Mouse (Mus musculus) lung, embryonic 16.5 days (tissue): ENCODE measurements around the gene Cdk19. TPM values are rescaled to one million over a fixed set of nuclear protein-coding genes. Genes with fewer than 3 reads are reported as not detected.
A peak's percentile ranks its signal among the peaks of the same experiment; 100 is the strongest.
"Not testable (repeated sequence)": the region's sequence is repeated elsewhere in the genome, so short reads cannot be mapped to it uniquely, and the experiment has no call there.

Source experiments
- ATAC-seq: fragments of 200-750 bp; cut with Nextera tagmentation; 2 replicates; pipeline ENCODE4 v1.8.0; 2017; ENCODE audit warnings: low read depth, mild to moderate bottlenecking, moderate library complexity
- H3K27ac ChIP-seq: fragments of 300-500 bp; sonication (generic); 2 replicates; pipeline ENCODE4 v1.5.1; 2014; ENCODE audit warnings: mild to moderate bottlenecking, control low read depth, low read length
- H3K27me3 ChIP-seq: fragments of 300-500 bp; sonication (generic); 2 replicates; pipeline ENCODE4 v1.6.1; 2014; ENCODE audit warnings: low read depth, low read length, mixed read lengths; ENCODE audit not compliant: control insufficient read depth, insufficient read depth
- H3K36me3 ChIP-seq: fragments of 300-500 bp; sonication (generic); 2 replicates; pipeline ENCODE4 v1.6.1; 2014; ENCODE audit warnings: low read length; ENCODE audit not compliant: control insufficient read depth, insufficient read depth
- H3K4me1 ChIP-seq: fragments of 300-500 bp; sonication (generic); replicated peaks from 2 replicates; pipeline ENCODE4 v1.6.1; 2014; ENCODE audit warnings: low read length, mixed read lengths; ENCODE audit not compliant: control insufficient read depth, insufficient read depth
- H3K4me2 ChIP-seq: fragments of 300-500 bp; sonication (generic); 2 replicates; pipeline ENCODE4 v1.6.1; 2014; ENCODE audit warnings: low read depth, low read length, control low read depth
- H3K4me3 ChIP-seq: fragments of 300-500 bp; sonication (generic); 2 replicates; pipeline ENCODE4 v1.5.1; 2014; ENCODE audit warnings: mild to moderate bottlenecking, low read length, control low read depth
- H3K9ac ChIP-seq: fragments of 300-500 bp; sonication (generic); 2 replicates; pipeline ENCODE4 v1.6.1; 2014; ENCODE audit warnings: low read length, control low read depth
- H3K9me3 ChIP-seq: fragments of 300-500 bp; sonication (generic); 2 replicates; pipeline ENCODE4 v1.6.1; 2016; ENCODE audit warnings: low read length; ENCODE audit not compliant: control insufficient read depth
- WGBS: fragments of 180-500 bp; shearing (Covaris S2); extraction: QIAGEN DNeasy Blood & Tissue Kit; methylation state at CpG from one replicate; pipeline ENCODE4 v1.1.7; 2014; 5-methylcytosine and 5-hydroxymethylcytosine counted together
- polyA plus RNA-seq: library from polyadenylated mRNA; unstranded; fragments of >200 nt; fragmentation: Nextera tagmentation; extraction: Ambion mirVana; gene quantifications from 2 replicates; pipeline ENCODE4 v1.2.1, GENCODE M21; 2015

The Cdk19 gene
- polyA plus RNA-seq, 1 experiment from 2014 or later: 9.8 TPM

DNA sequence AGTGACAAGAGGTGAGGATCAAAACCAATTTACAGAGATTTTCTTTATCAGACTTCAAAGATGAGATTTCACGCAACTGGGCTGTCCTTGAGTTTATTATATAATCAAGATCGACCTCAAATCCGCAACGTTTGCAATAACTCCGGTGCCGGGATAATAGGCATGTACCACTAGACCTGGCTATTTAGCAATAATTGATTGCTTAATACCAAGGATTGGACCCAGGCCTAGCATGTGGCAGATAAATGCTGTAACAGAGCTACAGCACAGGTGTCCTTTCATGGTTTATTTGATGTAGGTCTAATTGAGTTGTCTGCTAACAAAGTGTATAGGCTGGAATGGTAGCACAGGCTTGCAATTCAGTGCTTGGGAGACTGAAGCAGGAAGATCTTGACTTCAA is 172.8 kb downstream of the Cdk19 start:
- ATAC-seq: no peak
- no peak overlapping the region for H3K4me3 ChIP-seq
- H3K27me3 ChIP-seq: no peaks in the 10 kb centered on the region
- H3K27ac ChIP-seq: no peak overlapping the region
- no peaks in the 10 kb centered on the region for H3K9me3 ChIP-seq
- H3K36me3 ChIP-seq: no peaks in the 10 kb centered on the region
- no peak overlapping the region for H3K4me2 ChIP-seq
- no peak overlapping the region for H3K9ac ChIP-seq
- WGBS: 82% methylated on average over 6 of the region's 6 CpGs
- no peaks in the 10 kb centered on the region; the same call in 1 of the 2 replicates for H3K4me1 ChIP-seq

DNA sequence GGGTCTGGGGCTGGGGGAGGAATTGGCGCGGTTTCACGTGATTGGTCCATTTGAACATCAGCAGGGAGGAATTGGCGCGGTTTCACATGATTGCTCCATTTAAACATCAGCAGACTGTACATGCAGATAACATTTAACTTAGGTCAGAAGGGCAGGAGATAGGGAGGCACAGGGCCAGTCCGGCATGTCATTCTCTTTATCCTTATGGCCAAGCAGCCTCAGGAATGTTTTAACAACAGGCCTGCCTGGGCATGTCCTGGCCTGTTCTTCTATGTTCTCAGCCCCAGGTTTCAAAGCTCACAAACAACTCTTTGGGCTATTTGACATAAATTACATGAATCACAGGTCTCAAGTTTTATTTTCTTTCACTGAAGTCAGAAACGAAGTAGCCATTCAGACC is 173.6 kb downstream of the Cdk19 start:
- H3K9me3 ChIP-seq, H3K9ac ChIP-seq, H3K27ac ChIP-seq, ATAC-seq, H3K4me1 ChIP-seq, H3K4me3 ChIP-seq, H3K4me2 ChIP-seq, H3K36me3 ChIP-seq, H3K27me3 ChIP-seq: not testable (repeated sequence)
- 93% methylated on average over 7 of the region's 7 CpGs for WGBS

DNA sequence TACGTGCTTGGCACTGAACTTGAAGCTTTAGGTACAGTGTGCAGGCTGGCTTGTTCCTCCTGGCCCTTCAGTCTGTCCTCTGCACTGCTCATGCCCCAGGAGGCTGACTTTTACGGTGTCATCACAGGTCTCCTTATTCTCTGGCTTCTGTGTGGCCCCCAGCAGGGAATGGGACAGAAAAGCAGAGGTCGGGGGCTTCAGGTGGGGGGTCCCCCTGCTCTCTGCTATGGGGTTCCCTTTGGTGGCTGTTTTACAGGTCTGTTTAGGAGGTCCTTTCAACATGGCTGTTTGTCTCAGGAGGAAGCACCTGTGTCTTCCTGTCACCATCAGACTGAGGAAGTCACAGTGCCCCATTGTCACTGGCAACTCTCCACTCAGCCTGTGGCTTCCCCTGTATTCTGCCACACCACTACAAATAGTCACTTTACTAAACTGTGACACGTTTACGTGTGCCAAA is 175.9 kb downstream of the Cdk19 start:
- H3K4me1 ChIP-seq: no peaks in the 10 kb centered on the region; the same call in 1 of the 2 replicates
- H3K27ac ChIP-seq: no peak overlapping the region
- no peak overlapping the region for H3K9ac ChIP-seq
- H3K4me3 ChIP-seq: no peak overlapping the region
- H3K27me3 ChIP-seq: no peaks in the 10 kb centered on the region
- ATAC-seq: peak; percentile 26; the same call in 1 of the 2 replicates
- H3K9me3 ChIP-seq: no peaks in the 10 kb centered on the region
- H3K36me3 ChIP-seq: no peaks in the 10 kb centered on the region
- WGBS: 74% methylated on average over 5 of the region's 5 CpGs
- no peak overlapping the region for H3K4me2 ChIP-seq

DNA sequence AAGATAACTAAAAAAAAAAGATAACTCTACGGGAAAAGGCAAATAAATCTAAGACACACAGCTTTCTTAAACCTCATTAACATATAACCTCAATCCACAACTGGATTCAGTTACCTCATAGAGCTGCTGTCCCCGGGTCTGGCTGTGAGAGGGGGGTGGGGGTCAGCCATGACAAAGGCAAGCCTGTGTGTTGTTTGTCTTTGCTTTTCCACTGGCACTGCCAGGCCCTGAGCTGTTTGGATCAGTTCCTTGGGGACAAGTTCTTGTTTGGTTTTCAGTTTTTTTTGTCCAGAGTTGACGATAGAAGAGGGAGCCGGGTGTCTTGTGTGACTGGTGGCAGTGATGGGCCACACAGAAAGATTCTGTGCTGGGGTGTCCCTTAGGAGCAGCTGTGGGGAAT is 177.1 kb downstream of the Cdk19 start:
- no peaks in the 10 kb centered on the region for H3K27me3 ChIP-seq
- no peak overlapping the region for H3K27ac ChIP-seq
- 20% methylated on average over 4 of the region's 4 CpGs for WGBS
- no peak overlapping the region for H3K4me3 ChIP-seq
- no peak for ATAC-seq
- no peak overlapping the region for H3K9ac ChIP-seq
- no peaks in the 10 kb centered on the region; the same call in 1 of the 2 replicates for H3K4me1 ChIP-seq
- H3K9me3 ChIP-seq: no peaks in the 10 kb centered on the region
- no peaks in the 10 kb centered on the region for H3K36me3 ChIP-seq
- H3K4me2 ChIP-seq: no peak overlapping the region

DNA sequence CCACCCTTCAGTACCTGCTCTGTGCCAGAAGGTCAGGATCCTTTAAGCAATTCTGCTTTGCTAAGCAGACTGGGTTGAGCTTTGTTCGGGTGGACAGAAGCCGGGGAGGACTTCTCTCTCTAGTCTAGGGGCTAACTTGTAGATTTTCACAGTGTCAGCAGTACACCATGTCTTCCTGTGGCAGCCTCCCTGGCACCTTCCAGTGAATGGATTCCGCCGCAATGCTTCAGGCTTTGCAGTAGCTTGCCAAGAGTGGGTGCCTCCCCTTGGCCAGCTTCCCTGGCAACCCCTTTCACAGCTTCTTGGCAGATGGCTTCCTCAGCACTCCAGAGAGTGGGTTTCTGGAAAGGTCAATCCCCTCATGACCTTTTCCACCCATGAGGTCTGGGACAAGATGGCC is 180.2 kb downstream of the Cdk19 start:
- no peak for ATAC-seq
- Histone ChIP-seq H3K27me3 (no peaks in the 10 kb centered on the region), H3K27ac (no peak overlapping the region), H3K4me3 (no peak overlapping the region), H3K9ac (no peak overlapping the region), H3K9me3 (no peaks in the 10 kb centered on the region), H3K36me3 (no peaks in the 10 kb centered on the region), H3K4me1 (peaks cover 12% of the 10 kb centered on the region), H3K4me2 (no peak overlapping the region)
- 79% methylated on average over 4 of the region's 4 CpGs for WGBS

DNA sequence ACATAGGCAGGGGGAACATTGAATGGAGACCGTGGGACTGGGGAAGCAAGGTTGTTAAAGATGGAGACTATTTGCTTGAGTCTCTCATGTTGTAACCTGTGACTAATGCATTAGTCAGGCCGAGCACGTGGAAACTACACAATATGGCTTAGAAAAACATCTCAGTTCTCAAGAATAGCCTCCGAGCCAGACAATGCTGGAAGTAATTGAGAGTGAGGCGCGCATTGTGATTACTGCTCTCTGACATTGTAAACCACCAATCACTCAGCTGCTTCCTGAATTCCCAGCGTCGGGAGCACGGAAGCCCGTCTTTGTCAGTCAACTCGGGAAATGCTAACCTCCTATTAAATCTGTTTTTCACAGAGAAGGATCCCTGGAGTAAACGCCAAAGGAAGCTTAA is 182.2 kb downstream of the Cdk19 start:
- Histone ChIP-seq H3K9me3 (no peaks in the 10 kb centered on the region), H3K27me3 (no peaks in the 10 kb centered on the region), H3K27ac (no peak overlapping the region), H3K9ac (no peak overlapping the region), H3K4me2 (no peak overlapping the region), H3K4me3 (no peak overlapping the region), H3K36me3 (no peaks in the 10 kb centered on the region), H3K4me1 (peaks cover 12% of the 10 kb centered on the region)
- peak; percentile 37; the same call in 1 of the 2 replicates for ATAC-seq
- 30% methylated on average over 12 of the region's 12 CpGs for WGBS

DNA sequence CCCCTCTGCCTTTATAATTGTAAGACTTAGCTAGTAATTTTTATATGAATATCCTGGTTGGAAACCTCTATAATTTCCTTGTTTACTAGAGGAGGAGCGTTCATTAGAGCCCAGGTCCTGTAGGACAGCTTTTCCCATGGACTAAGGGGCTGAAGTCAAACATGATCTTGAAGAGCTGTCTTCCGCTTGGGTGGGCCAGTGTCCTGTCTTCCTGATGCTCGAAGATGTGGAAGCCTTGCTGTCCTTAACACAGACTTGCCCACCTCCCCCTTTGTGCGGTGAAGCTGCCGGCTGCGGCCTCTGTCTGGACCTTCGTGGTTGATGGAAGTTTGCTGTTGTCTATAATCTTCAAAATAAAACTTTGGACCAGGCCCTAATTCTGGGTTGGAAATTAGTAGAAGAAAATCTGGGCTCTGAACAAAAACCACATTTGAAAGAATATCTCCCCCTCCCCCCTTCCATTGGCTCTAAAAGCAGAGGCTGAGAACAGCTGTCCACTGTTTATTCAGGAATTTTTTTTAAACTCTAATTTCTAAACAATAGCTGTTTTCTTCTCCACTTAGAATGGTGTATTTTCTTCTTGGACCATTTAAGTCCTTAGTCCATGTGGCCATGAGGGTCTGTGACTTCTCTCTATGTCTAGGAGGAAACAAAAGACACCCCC is 184.1 kb downstream of the Cdk19 start:
- H3K36me3 ChIP-seq: no peaks in the 10 kb centered on the region
- no peaks in the 10 kb centered on the region for H3K9me3 ChIP-seq
- WGBS: 52% methylated on average over 7 of the region's 7 CpGs
- no peak overlapping the region for H3K4me3 ChIP-seq
- H3K27me3 ChIP-seq: no peaks in the 10 kb centered on the region
- peaks cover 23% of the 10 kb centered on the region for H3K4me1 ChIP-seq
- H3K27ac ChIP-seq: peak overlapping the region; percentile 36; the same call in 1 of the 2 replicates
- ATAC-seq: no peak
- H3K4me2 ChIP-seq: no peak overlapping the region
- H3K9ac ChIP-seq: no peak overlapping the region

DNA sequence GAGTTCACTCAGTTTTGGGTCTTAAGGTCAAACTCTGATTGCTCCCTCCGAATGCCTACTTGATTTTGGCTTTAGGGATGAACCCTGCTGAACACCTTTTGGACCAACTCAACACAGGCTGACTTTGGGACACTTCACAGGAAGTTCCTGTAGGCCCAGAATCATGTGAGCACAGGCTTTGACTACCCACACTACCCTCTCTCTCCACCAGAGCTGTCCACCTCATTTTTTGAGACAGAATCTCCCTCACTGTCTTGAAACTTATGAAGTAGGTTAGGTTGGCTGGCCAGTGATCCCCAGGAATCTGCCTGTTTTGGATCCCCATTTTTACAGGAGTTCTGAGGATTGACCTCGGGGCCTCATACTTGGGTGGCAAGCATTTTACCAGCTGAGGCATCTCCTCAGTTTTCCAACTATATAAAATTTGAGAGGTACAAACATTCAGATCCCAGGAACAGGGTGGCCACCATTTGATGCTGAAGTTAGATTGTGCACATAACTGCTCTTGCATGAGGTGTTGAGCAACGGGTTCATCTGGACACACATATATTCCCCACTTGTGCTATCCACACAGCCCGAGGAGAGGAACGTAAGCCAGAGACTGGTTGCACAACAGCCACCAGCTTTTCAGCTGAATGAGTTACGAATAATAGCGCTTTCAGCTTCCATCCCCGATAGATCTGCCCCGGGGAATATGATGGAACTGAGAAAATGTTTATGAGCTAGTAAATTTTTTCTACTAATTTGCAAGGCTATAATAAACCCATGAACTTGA is 184.9 kb downstream of the Cdk19 start:
- peaks cover 23% of the 10 kb centered on the region for H3K4me1 ChIP-seq
- H3K9me3 ChIP-seq: no peaks in the 10 kb centered on the region
- no peak overlapping the region for H3K9ac ChIP-seq
- ATAC-seq: no peak
- no peaks in the 10 kb centered on the region for H3K36me3 ChIP-seq
- 68% methylated on average over 9 of the region's 9 CpGs for WGBS
- H3K27me3 ChIP-seq: no peaks in the 10 kb centered on the region
- no peak overlapping the region for H3K4me2 ChIP-seq
- peak overlapping the region; percentile 20; the same call in 1 of the 2 replicates for H3K27ac ChIP-seq
- no peak overlapping the region for H3K4me3 ChIP-seq

DNA sequence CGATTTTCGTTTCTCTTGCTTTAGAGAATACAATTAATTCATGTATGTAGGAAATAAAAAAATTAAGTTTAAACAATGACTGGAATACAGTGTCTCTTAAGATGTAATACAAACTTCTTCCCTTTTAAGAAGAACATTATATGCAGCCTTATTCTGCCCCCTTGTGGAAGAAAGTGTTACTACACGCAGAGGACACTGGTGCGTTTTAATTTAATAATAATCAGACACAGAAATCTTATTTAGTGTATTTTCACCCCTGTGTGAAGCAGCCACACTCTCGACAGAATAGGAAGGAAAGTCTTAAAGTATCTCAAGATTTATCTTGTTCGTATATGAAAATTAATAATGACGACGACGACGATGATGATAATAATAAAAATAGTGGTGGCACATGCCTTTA is 185.6 kb downstream of the Cdk19 start:
- WGBS: 23% methylated on average over 10 of the region's 10 CpGs
- Histone ChIP-seq H3K9ac (no peak overlapping the region), H3K4me1 (peaks cover 23% of the 10 kb centered on the region), H3K4me2 (no peak overlapping the region), H3K4me3 (no peak overlapping the region), H3K27ac (no peak overlapping the region), H3K27me3 (no peaks in the 10 kb centered on the region), H3K36me3 (no peaks in the 10 kb centered on the region), H3K9me3 (no peaks in the 10 kb centered on the region)
- ATAC-seq: no peak
